9 mouse cellular contexts compared by ENCODE assay signal in the genomic region with DNA sequence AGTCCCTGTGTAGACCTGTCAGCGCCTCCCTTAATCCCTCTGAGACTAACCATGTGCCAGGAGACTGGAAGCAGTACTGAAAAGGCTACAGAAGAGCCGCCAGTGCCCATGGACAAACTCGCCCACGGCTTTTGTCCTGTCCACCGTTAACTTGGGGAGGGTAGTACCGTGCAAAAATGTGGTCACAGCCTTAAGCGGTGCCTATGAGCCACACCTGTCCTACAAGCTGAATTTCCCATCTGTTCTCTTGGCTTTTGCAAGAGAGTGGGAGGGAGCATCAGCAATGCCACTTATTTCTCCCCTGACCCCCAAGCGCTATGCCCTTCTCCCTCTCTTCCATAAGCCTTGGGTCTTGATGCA. TPM values are rescaled to one million over a fixed set of nuclear protein-coding genes. Genes with fewer than 3 reads are reported as not detected.
DNase-seq lines count a peak whose midpoint lies in the region; ATAC-seq and TF ChIP-seq lines count a peak whose summit lies in the region.
"Had no signal": no experiment of that assay in that cellular context is flagged by ENCODE, and none has a peak within 500 bp of the region (broad histone marks: within the 10 kb centered on the region; RNA-seq: fewer than 3 reads in every experiment).

No protein-coding gene starts in this region.

- 16% methylated on average over 8 of the region's 8 CpGs for WGBS in liver, embryonic 12.5 days (ENCODE audit: insufficient replicate concordance)
- 21% methylated on average over 8 of the region's 8 CpGs for WGBS in liver, postnatal 0 days (ENCODE audit: insufficient replicate concordance)
- 7% methylated on average over 8 of the region's 8 CpGs for WGBS in forebrain, embryonic 14.5 days
- 6% methylated on average over 8 of the region's 8 CpGs for WGBS in limb, embryonic 12.5 days
- WGBS in stomach, embryonic 15.5 days = 12% methylated on average over 8 of the region's 8 CpGs

- H3K36me3 ChIP-seq in liver, embryonic 12.5 days = no peaks in the 10 kb centered on the region
- no peaks in the 10 kb centered on the region for H3K36me3 ChIP-seq in liver, postnatal 0 days (replicated peaks; ENCODE audit: insufficient read depth, low read length)
- no peaks in the 10 kb centered on the region for H3K36me3 ChIP-seq in forebrain, embryonic 14.5 days (ENCODE audit: control insufficient read depth, insufficient read depth, low read length)
- no peaks in the 10 kb centered on the region for H3K36me3 ChIP-seq in limb, embryonic 12.5 days
- H3K36me3 ChIP-seq in stomach, embryonic 15.5 days = no peaks in the 10 kb centered on the region

- no peaks in the 10 kb centered on the region for H3K9me3 ChIP-seq in liver, embryonic 12.5 days (replicated peaks)
- H3K9me3 ChIP-seq in liver, postnatal 0 days (ENCODE audit: low read length) = no peaks in the 10 kb centered on the region
- H3K9me3 ChIP-seq in forebrain, embryonic 14.5 days (replicated peaks; ENCODE audit: control insufficient read depth, low read length) = no peaks in the 10 kb centered on the region
- no peaks in the 10 kb centered on the region for H3K9me3 ChIP-seq in limb, embryonic 12.5 days
- no peaks in the 10 kb centered on the region for H3K9me3 ChIP-seq in stomach, embryonic 15.5 days

- H3K9ac ChIP-seq in liver, embryonic 12.5 days = no peak overlapping the region
- no peak overlapping the region for H3K9ac ChIP-seq in liver, postnatal 0 days (replicated peaks)
- peak overlapping the region; percentile 88 for H3K9ac ChIP-seq in forebrain, embryonic 14.5 days (ENCODE audit: low read length)
- peak overlapping the region; percentile 65; the same call in 1 of the 2 replicates for H3K9ac ChIP-seq in limb, embryonic 12.5 days (replicated peaks)
- no peak overlapping the region for H3K9ac ChIP-seq in stomach, embryonic 15.5 days

- ATAC-seq in liver, embryonic 12.5 days = no peak
- ATAC-seq in liver, postnatal 0 days = no peak
- ATAC-seq in forebrain, embryonic 14.5 days = peak; percentile 8; the same call in 1 of the 2 replicates
- no peak for ATAC-seq in limb, embryonic 12.5 days (ENCODE audit: insufficient number of reproducible peaks, insufficient read depth, low FRiP score, low TSS enrichment, low read depth)
- no peak for ATAC-seq in stomach, embryonic 15.5 days (ENCODE audit: insufficient read depth, low FRiP score, low read depth)

- H3K4me1 ChIP-seq in liver, embryonic 12.5 days = no peaks in the 10 kb centered on the region
- peaks cover 7% of the 10 kb centered on the region; the same call in 1 of the 2 replicates for H3K4me1 ChIP-seq in liver, postnatal 0 days (ENCODE audit: insufficient read depth)
- H3K4me1 ChIP-seq in forebrain, embryonic 14.5 days (ENCODE audit: control insufficient read depth, insufficient read depth, low read length) = peaks cover 9% of the 10 kb centered on the region; the same call in 1 of the 2 replicates
- peaks cover 15% of the 10 kb centered on the region for H3K4me1 ChIP-seq in limb, embryonic 12.5 days (replicated peaks)
- H3K4me1 ChIP-seq in stomach, embryonic 15.5 days = peaks cover 21% of the 10 kb centered on the region

- H3K4me2 ChIP-seq in liver, embryonic 12.5 days = peak overlapping the region; percentile 68
- H3K4me2 ChIP-seq in liver, postnatal 0 days (ENCODE audit: low read depth, low read length) = no peak overlapping the region
- peak overlapping the region; percentile 90 for H3K4me2 ChIP-seq in forebrain, embryonic 14.5 days (ENCODE audit: low read length)
- H3K4me2 ChIP-seq in limb, embryonic 12.5 days = peak overlapping the region; percentile 96
- peak overlapping the region; percentile 97 for H3K4me2 ChIP-seq in stomach, embryonic 15.5 days

- no peak for TF ChIP-seq EP300 in liver, postnatal 0 days (IDR thresholded peaks at IDR 0.05; ENCODE audit: low read depth)

- peak overlapping the region; percentile 44 for H3K4me3 ChIP-seq in liver, embryonic 12.5 days
- no peak overlapping the region for H3K4me3 ChIP-seq in liver, postnatal 0 days (ENCODE audit: low read depth, low read length)
- H3K4me3 ChIP-seq in forebrain, embryonic 14.5 days (ENCODE audit: low read depth, low read length) = peak overlapping the region; percentile 81
- H3K4me3 ChIP-seq in limb, embryonic 12.5 days (replicated peaks) = peak overlapping the region; percentile 61
- H3K4me3 ChIP-seq in stomach, embryonic 15.5 days (replicated peaks) = peak overlapping the region; percentile 55

- peaks cover 95% of the 10 kb centered on the region for H3K27me3 ChIP-seq in liver, embryonic 12.5 days (replicated peaks)
- peaks cover 48% of the 10 kb centered on the region for H3K27me3 ChIP-seq in liver, postnatal 0 days (ENCODE audit: insufficient read depth, low read length)
- 0 out of 2 replicates have a peak, but pooled peaks cover 5% of the 10 kb centered on the region for H3K27me3 ChIP-seq in forebrain, embryonic 14.5 days (replicated peaks; ENCODE audit: control insufficient read depth, insufficient read depth, low read length)
- peaks cover 95% of the 10 kb centered on the region for H3K27me3 ChIP-seq in limb, embryonic 12.5 days
- peaks cover 54% of the 10 kb centered on the region for H3K27me3 ChIP-seq in stomach, embryonic 15.5 days (replicated peaks)

- DNase-seq in liver, postnatal 0 days = no peak
- no peak for DNase-seq in forebrain, embryonic 14.5 days (ENCODE audit: low spot score)
- no peak for DNase-seq in thymus, postnatal 25 days
- no peak for DNase-seq in layer of hippocampus, postnatal 36 days
- DNase-seq: kidney, adult 8-10 months; thymus, adult 2 months had no signal

- TF ChIP-seq CTCF in liver, postnatal 0 days (IDR thresholded peaks at IDR 0.05; ENCODE audit: low read depth) = no peak

- no peak overlapping the region for H3K27ac ChIP-seq in liver, embryonic 12.5 days
- H3K27ac ChIP-seq in liver, postnatal 0 days (ENCODE audit: low read depth) = no peak overlapping the region
- no peak overlapping the region for H3K27ac ChIP-seq in forebrain, embryonic 14.5 days (ENCODE audit: low read depth, low read length)
- no peak overlapping the region for H3K27ac ChIP-seq in limb, embryonic 12.5 days
- no peak overlapping the region for H3K27ac ChIP-seq in stomach, embryonic 15.5 days

RNA-seq across cellular contexts. Expression of a gene that starts 0.3 kb away (rescaled TPM):
- polyA plus RNA-seq in liver, embryonic 12.5 days (2016; fragmentation: Nextera tagmentation; extraction: Ambion mirVana) = 0.55 and 0.62 TPM in 2 replicates
- polyA plus RNA-seq in liver, postnatal 0 days (2015; fragmentation: Nextera tagmentation; extraction: Ambion mirVana) = 0.05 TPM in 1 of 2 replicates, not detected in the other
- polyA plus RNA-seq in forebrain, embryonic 14.5 days (2014; fragmentation: Nextera tagmentation; extraction: Ambion mirVana) = 25.2 and 35.3 TPM in 2 replicates
- polyA plus RNA-seq in limb, embryonic 12.5 days (2016; fragmentation: Nextera tagmentation; extraction: Ambion mirVana) = 3.8 and 4.0 TPM in 2 replicates
- polyA plus RNA-seq in stomach, embryonic 15.5 days (2015; fragmentation: Nextera tagmentation; extraction: Ambion mirVana) = 3.9 and 5.4 TPM in 2 replicates
- total RNA-seq in layer of hippocampus, postnatal 36 days (2021) = 100 to 1,000 TPM; 206 to 208 TPM

Comparison
In these comparisons a context has a peak if more than half of its experiments do, and no peak if none do; other contexts are left out.
1. H3K9ac ChIP-seq: peak in forebrain, embryonic 14.5 days (single experiment) and limb, embryonic 12.5 days (single experiment); none in liver, embryonic 12.5 days (single experiment), liver, postnatal 0 days (single experiment) and stomach, embryonic 15.5 days (single experiment).